Mouse (Mus musculus) B cell, adult 67 days (primary cell): Measurements from ENCODE around the gene Fancd2os. TPM values are rescaled to one million over a fixed set of nuclear protein-coding genes. Genes with fewer than 3 reads are reported as not detected.

ENCODE experiments used
- total RNA-seq, 2 experiments: library from RNA; stranded (reverse); gene quantifications; 4 replicates each; pipeline ENCODE4 v1.2.4; 2023

Gene Fancd2os
- not detected for total RNA-seq

GRCm38 (mm10) chr6:113600543-113601139 is at the start of gene Fancd2os:
TSS of gene Fancd2os (minus strand) at chr6:113600715.

GRCm38 (mm10) chr6:113638302-113639040 is 38.0 kb upstream of the Fancd2os start, which contains the start of gene Irak2:
TSS of gene Irak2 (plus strand) at chr6:113638467.

GRCm38 (mm10) chr6:113623941-113624751 is 23.6 kb upstream of the Fancd2os start, which contains the start of gene Vhl:
TSS of gene Vhl (plus strand) at chr6:113623959.

GRCm38 (mm10) chr6:113604432-113605223 is 4.1 kb upstream of the Fancd2os start, which contains the start of gene Brk1:
TSS of gene Brk1 (plus strand) at chr6:113604772.

Other genes starting within 250 kb of the Fancd2os start
- gene Tada3, start 222.8 kb downstream of the Fancd2os start, total RNA-seq: 10 to 100 TPM; 26.7 to 30.5 TPM
- 100 to 1,000 TPM; 262 to 268 TPM for gene Arpc4, start 222.6 kb downstream of the Fancd2os start, total RNA-seq
- gene Ttll3, start 211.5 kb downstream of the Fancd2os start, total RNA-seq: 10 to 100 TPM; 44.8 to 59.3 TPM
- gene Rpusd3, start 181.4 kb downstream of the Fancd2os start, total RNA-seq: 10 to 100 TPM; 15.3 to 17.0 TPM
- not detected for gene Cidec, start 165.0 kb downstream of the Fancd2os start, total RNA-seq
- gene Jagn1, start 158.1 kb downstream of the Fancd2os start, total RNA-seq: 10 to 100 TPM; 18.3 to 23.0 TPM
- gene Il17re, start 142.2 kb downstream of the Fancd2os start, total RNA-seq: not detected
- under 1 TPM in 1 of 2 experiments, not detected in 1; 0.42 TPM for gene Il17rc, start 129.3 kb downstream of the Fancd2os start, total RNA-seq
- gene Creld1, start 117.4 kb downstream of the Fancd2os start, total RNA-seq: 10 to 100 TPM; 19.6 to 20.8 TPM
- under 1 TPM; 0.32 to 0.47 TPM for gene Prrt3, start 98.8 kb downstream of the Fancd2os start, total RNA-seq
- gene Emc3, start 69.1 kb downstream of the Fancd2os start, total RNA-seq: 10 to 100 TPM; 76.8 to 77.6 TPM
- 1 to 10 TPM in 1 of 2 experiments, under 1 TPM in 1; 0.80 to 1.7 TPM for gene Fancd2, start 69.0 kb downstream of the Fancd2os start, total RNA-seq
- gene Brk1, start 4.1 kb upstream of the Fancd2os start, total RNA-seq: 100 to 1,000 TPM; 117 to 135 TPM
- gene Vhl, start 23.2 kb upstream of the Fancd2os start, total RNA-seq: 10 to 100 TPM; 27.2 to 34.6 TPM
- gene Irak2, start 37.8 kb upstream of the Fancd2os start, total RNA-seq: 100 to 1,000 TPM; 172 to 175 TPM
- gene Tatdn2, start 96.3 kb upstream of the Fancd2os start, total RNA-seq: 100 to 1,000 TPM; 170 to 189 TPM
- 1 to 10 TPM; 1.9 to 4.0 TPM for gene Ghrl, start 119.2 kb upstream of the Fancd2os start, total RNA-seq
- 100 to 1,000 TPM in 1 of 2 experiments, 10 to 100 TPM in 1; 96.2 to 106 TPM for gene Sec13, start 140.0 kb upstream of the Fancd2os start, total RNA-seq